Mouse (Mus musculus) WW6 (cell line): Measurements from ENCODE around the gene Bzw2.

Experiments used
- DNase-seq: peaks from one replicate; pipeline ENCODE4 v3.0.0-alpha.2; 2013; ENCODE audit warnings: low read depth, low spot score

The Bzw2 gene

GRCm38 (mm10) chr12:36136285-36136684 lies 21.6 kb downstream of the Bzw2 start:
- no peak for DNase-seq

- DNase-seq, result no peak
These were observed 22.5 kb downstream of the Bzw2 start for GRCm38 (mm10) chr12:36135409-36135808.

GRCm38 (mm10) chr12:36134111-36134510 lies 23.8 kb downstream of the Bzw2 start:
- no peak for DNase-seq

- DNase-seq, result no peak
These were observed 24.3 kb downstream of the Bzw2 start for GRCm38 (mm10) chr12:36133547-36133946.

- DNase-seq, result no peak
These were observed 25.2 kb downstream of the Bzw2 start for GRCm38 (mm10) chr12:36132668-36133067.

- no peak for DNase-seq
These were observed 25.6 kb downstream of the Bzw2 start for GRCm38 (mm10) chr12:36132254-36132653.

GRCm38 (mm10) chr12:36129826-36130225 lies 28.1 kb downstream of the Bzw2 start:
- DNase-seq, result no peak

GRCm38 (mm10) chr12:36126049-36126448 lies 31.8 kb downstream of the Bzw2 start:
- DNase-seq, result no peak

- DNase-seq, result no peak
These were observed 38.6 kb downstream of the Bzw2 start for GRCm38 (mm10) chr12:36119244-36119643.

GRCm38 (mm10) chr12:36117161-36117560 lies 40.7 kb downstream of the Bzw2 start:
- no peak for DNase-seq

- DNase-seq, result no peak
These were observed 45.8 kb downstream of the Bzw2 start for GRCm38 (mm10) chr12:36112081-36112480.

- DNase-seq, result no peak
These were observed 46.8 kb downstream of the Bzw2 start for GRCm38 (mm10) chr12:36111110-36111509.

GRCm38 (mm10) chr12:36110457-36110856 lies 47.4 kb downstream of the Bzw2 start:
- DNase-seq, result no peak

- no peak for DNase-seq
These were observed 49.4 kb downstream of the Bzw2 start for GRCm38 (mm10) chr12:36108442-36108841.

- DNase-seq, result no peak
These were observed 54.3 kb downstream of the Bzw2 start for GRCm38 (mm10) chr12:36103592-36103910.

- DNase-seq, result no peak
These were observed 54.9 kb downstream of the Bzw2 start for GRCm38 (mm10) chr12:36102733-36103591.

- no peak for DNase-seq
These were observed 62.5 kb downstream of the Bzw2 start for GRCm38 (mm10) chr12:36095371-36095880.

- no peak for DNase-seq
These were observed 64.7 kb downstream of the Bzw2 start for GRCm38 (mm10) chr12:36093081-36093670.

GRCm38 (mm10) chr12:36091964-36092363 lies 65.9 kb downstream of the Bzw2 start:
- no peak for DNase-seq

- no peak for DNase-seq
These were observed 68.7 kb downstream of the Bzw2 start for GRCm38 (mm10) chr12:36089221-36089620.

GRCm38 (mm10) chr12:36088804-36089203 lies 69.1 kb downstream of the Bzw2 start:
- no peak for DNase-seq

- no peak for DNase-seq
These were observed 72.5 kb downstream of the Bzw2 start for GRCm38 (mm10) chr12:36085380-36085779.
